Mouse (Mus musculus) kidney, adult 2 months (tissue): ENCODE results near the gene Cdc42bpg.

Experiments
- CTCF ChIP-seq: fragments of 200-500 bp; conservative IDR thresholded peaks from 2 replicates; pipeline ENCODE4 v1.5.1; 2011; ENCODE audit warnings: low read depth, mild to moderate bottlenecking, control low read depth, low read length, moderate library complexity, mixed read lengths; ENCODE audit not compliant: insufficient read depth, insufficient read length
- POLR2A ChIP-seq: fragments of 200-500 bp; IDR thresholded peaks from one replicate; pipeline ENCODE4 v1.6.1; 2011; ENCODE audit warnings: low read depth, low read length, control low read depth

DNA sequence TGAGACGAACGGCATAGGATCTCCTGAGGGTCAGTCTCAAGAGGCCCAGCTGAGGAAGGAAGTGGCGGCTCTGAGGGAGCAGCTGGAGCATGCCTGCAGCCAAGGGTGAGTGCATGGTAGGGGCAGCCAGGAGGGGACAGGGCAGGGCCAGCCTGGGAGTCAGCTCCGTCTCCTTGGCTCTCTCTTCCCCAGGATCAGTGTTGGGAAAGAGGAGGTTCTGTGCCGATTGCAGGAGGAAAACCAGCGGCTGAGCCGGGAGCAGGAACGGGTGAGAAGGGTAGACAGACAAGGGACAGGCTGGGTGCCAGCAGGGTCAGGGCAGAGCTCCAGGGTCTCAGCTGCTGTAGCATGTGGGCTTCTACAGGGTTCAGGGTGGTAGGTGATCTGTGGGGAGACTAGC is 8.3 kb downstream of the Cdc42bpg start:
- TF ChIP-seq POLR2A (no peak), CTCF (no peak)
